Mouse (Mus musculus) cerebellum, postnatal 10 days (tissue): ENCODE measurements around the gene Vmn1r179.
A peak's percentile ranks its signal among the peaks of the same experiment; 100 is the strongest.
"Not testable (repeated sequence)": the region's sequence is repeated elsewhere in the genome, so short reads cannot be mapped to it uniquely, and the experiment has no call there.

ENCODE experiments used
- DNase-seq, 2 experiments: peaks; one replicate each; pipeline ENCODE4 v3.0.0; 2021; ENCODE audit warnings: mixed read lengths in 2 of 2

The Vmn1r179 gene

DNA sequence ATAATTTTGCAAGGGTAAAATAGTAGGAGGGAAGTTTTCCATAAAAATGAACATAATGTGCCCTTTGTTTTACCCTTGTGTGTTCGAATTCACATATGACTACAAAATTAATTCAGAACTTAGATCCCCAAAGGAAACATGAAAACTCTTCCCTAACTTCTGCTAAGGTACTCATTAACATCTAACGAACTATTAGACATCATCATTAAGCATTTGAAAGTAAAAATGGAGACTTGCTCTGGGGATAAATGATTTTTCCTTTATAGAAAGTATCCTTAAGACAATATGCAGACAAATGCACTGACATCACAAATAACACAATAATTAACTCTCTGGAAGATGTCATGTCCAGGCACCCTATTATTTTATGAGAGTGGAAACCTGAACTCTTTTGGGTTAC, at the start of gene Vmn1r179:
Vmn1r179 (plus strand) TSS at position 301 of the 400 bp plus-strand sequence.
- DNase-seq: no peak

- DNase-seq: no peak
Observed at GRCm38 (mm10) chr7:23891709-23892108, 35.1 kb upstream of the Vmn1r179 start, which contains the start of gene Vmn1r178. Gene Vmn1r178 (plus strand): TSS chr7:23892009.

DNA sequence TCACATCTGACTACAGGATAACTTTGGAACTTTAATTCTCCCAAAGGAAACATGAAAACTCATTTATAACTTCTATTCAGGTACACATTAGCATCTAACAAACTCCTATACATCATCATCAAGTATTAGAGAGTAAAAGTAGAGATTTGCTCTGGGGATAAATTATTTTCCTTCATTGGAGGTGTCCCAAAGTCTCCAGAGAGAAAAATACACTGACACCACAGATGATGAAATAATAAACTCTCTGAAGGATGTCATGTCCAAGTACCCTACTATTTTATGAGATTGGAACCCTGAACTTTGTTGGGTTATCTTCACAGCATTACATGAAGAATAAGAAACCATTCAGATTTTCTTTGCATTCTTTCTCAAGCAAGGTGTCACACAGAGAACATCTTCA, 23.6 kb downstream of the Vmn1r179 start, which contains the start of gene Vmn1r180:
Vmn1r180 (plus strand) TSS at position 301 of the 400 bp plus-strand sequence.
- no peak for DNase-seq

GRCm38 (mm10) chr7:23968044-23968443, 41.3 kb downstream of the Vmn1r179 start:
- DNase-seq: peak; percentile 42 to 56

DNA sequence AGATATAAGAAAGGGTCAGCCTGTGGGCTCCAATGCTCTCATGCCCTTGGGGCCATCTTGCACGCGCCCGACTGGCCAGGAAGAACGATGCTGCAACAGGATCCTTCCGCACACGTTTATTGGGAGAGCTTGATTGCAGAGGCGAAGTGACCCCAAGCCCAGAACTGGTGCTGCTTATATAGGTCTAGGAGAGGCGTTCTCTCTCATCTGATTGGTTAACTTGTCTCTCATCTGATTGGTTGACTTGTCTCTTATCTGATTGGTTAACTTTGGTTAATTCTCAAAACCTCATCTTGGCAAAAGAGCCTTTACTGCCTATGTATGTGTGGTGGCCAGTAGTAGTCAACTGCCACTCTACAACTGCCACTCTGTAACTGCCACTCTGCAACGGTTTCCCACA, 47.5 kb downstream of the Vmn1r179 start, which contains the start of gene Vmn1r181:
Vmn1r181 (plus strand) TSS at position 301 of the 400 bp plus-strand sequence.
- DNase-seq: not testable (repeated sequence)
